Mouse (Mus musculus): Measurements from ENCODE around the gene Prickle1. TPM values are rescaled to one million over a fixed set of nuclear protein-coding genes. Genes with fewer than 3 reads are reported as not detected.

Prickle1 gene
- total and polyA plus RNA-seq, 3 experiments = 0.64 to 1.8 (median 1.7) TPM

DNA sequence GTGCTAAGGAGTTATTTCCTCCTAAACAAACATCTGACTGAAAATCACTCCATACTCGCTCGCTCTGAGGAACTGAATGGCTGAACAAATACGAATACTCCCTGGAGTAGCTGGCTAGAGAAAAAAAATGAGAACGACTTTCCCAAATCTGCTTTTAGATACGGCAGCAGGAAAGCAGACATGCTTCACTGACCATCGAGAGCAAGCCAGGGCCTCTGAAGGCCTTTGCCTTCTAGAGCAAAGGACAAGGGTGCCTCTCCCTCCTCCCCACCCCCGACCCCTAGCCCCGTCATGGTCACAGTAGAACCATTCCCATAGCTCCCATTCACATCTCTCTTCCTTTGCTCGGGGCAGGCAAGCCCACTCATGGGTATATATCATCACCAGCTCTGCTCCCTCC lies 16.6 kb downstream of the Prickle1 start:
- H3K27ac ChIP-seq (ENCODE audit: insufficient read depth, low read depth) = no peak overlapping the region
- no peak overlapping the region for H3K9ac ChIP-seq (ENCODE audit: insufficient read depth, low read depth)
- peaks cover 5% of the 10 kb centered on the region for H3K9me3 ChIP-seq (replicated peaks; ENCODE audit: low read length)
- no peak for TF ChIP-seq ZKSCAN1 (IDR thresholded peaks at IDR 0.05; ENCODE audit: borderline replicate concordance, low read depth, low read length)
- TF ChIP-seq MYC (IDR thresholded peaks at IDR 0.05; ENCODE audit: low read depth, low read length) = no peak
- TF ChIP-seq RAD21 (IDR thresholded peaks at IDR 0.05; ENCODE audit: low read depth, low read length) = no peak
- TF ChIP-seq MAZ (IDR thresholded peaks at IDR 0.05; ENCODE audit: low read depth, low read length) = no peak
- TF ChIP-seq GABPA (IDR thresholded peaks at IDR 0.05; ENCODE audit: insufficient replicate concordance, low read depth, low read length) = no peak
- no peak for TF ChIP-seq ETS1 (conservative IDR thresholded peaks at IDR 0.05; ENCODE audit: low read depth, low read length)
- no peak for TF ChIP-seq IRF4 (IDR thresholded peaks at IDR 0.05; ENCODE audit: low read depth, low read length)
- H3K27me3 ChIP-seq (replicated peaks) = no peaks in the 10 kb centered on the region
- no peak for DNase-seq (ENCODE audit: extremely low read depth)
- dilution Hi-C loops (cut with MboI; ENCODE audit: extremely low pct_ligation_motif_present, extremely low pct_unique_long_range_greater_than_20kb, low sequenced_read_pairs) = no loop called here
- no peaks in the 10 kb centered on the region for H3K79me2 ChIP-seq (replicated peaks; ENCODE audit: control insufficient read depth, extremely low read depth, insufficient read depth, poor library complexity, severe bottlenecking)
- no peak overlapping the region for H3K4me3 ChIP-seq (replicated peaks in 1 of 3; ENCODE audit: low read depth in 2 of 3, low read length in 2 of 3, poor library complexity in 1 of 3)
- H3K4me2 ChIP-seq (ENCODE audit: insufficient read depth, low read depth, poor library complexity, severe bottlenecking) = no peak overlapping the region
- in situ Hi-C loops (cut with MboI; ENCODE audit: low pct_ligation_motif_present, low pct_unique_long_range_greater_than_20kb, low sequenced_read_pairs) = loop anchor here (10.0 to 25.0 kb wide), 2 partner anchors 64 to 633 kb away; no protein-coding TSS in a partner anchor
- H3K36me3 ChIP-seq (replicated peaks in 1 of 2; ENCODE audit: control insufficient read depth in 1 of 2, insufficient read depth in 1 of 2, low read length in 1 of 2) = no peaks in the 10 kb centered on the region
- no peaks in the 10 kb centered on the region for H3K4me1 ChIP-seq (ENCODE audit: control insufficient read depth in 1 of 2, insufficient read depth in 2 of 2)

DNA sequence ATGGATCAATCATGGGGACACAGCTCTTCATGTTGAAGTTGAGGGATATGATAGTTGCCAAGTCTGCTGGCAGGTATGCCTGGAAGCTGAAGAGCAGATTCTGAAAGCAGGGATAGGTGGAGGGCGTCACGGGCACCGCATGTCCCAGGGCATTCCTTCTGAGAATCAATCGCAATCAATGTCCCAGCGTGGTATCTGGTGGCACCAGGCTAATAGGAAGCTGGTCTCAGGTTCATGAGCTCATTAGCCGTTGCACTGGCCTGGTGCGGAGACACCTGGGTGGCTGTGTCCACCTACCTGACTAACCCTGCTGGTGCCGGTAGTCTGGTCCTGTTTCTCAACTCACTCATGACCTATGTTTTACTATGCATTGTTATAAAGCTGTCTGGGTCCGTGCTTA lies 19.3 kb downstream of the Prickle1 start:
- Histone ChIP-seq H3K4me2 (ENCODE audit: insufficient read depth, low read depth, poor library complexity, severe bottlenecking) (no peak overlapping the region), H3K4me1 (ENCODE audit: control insufficient read depth in 1 of 2, insufficient read depth in 2 of 2) (no peaks in the 10 kb centered on the region), H3K4me3 (replicated peaks in 1 of 3; ENCODE audit: low read depth in 2 of 3, low read length in 2 of 3, poor library complexity in 1 of 3) (no peak overlapping the region), H3K9ac (ENCODE audit: insufficient read depth, low read depth) (no peak overlapping the region), H3K36me3 (replicated peaks in 1 of 2; ENCODE audit: control insufficient read depth in 1 of 2, insufficient read depth in 1 of 2, low read length in 1 of 2) (no peaks in the 10 kb centered on the region), H3K79me2 (replicated peaks; ENCODE audit: control insufficient read depth, extremely low read depth, insufficient read depth, poor library complexity, severe bottlenecking) (no peaks in the 10 kb centered on the region), H3K27ac (ENCODE audit: insufficient read depth, low read depth) (no peak overlapping the region), H3K9me3 (replicated peaks; ENCODE audit: low read length) (peaks cover 5% of the 10 kb centered on the region), H3K27me3 (replicated peaks) (no peaks in the 10 kb centered on the region)
- in situ Hi-C loops (cut with MboI; ENCODE audit: low pct_ligation_motif_present, low pct_unique_long_range_greater_than_20kb, low sequenced_read_pairs) = loop anchor here (10.0 to 25.0 kb wide), 2 partner anchors 62 to 636 kb away; no protein-coding TSS in a partner anchor
- no peak for TF ChIP-seq NELFE (IDR thresholded peaks at IDR 0.05; ENCODE audit: low read depth, low read length)
- no peak for TF ChIP-seq GABPA (IDR thresholded peaks at IDR 0.05; ENCODE audit: insufficient replicate concordance, low read depth, low read length)
- no peak for TF ChIP-seq MAFK (IDR thresholded peaks at IDR 0.05; ENCODE audit: insufficient replicate concordance, low read length)
- TF ChIP-seq POLR2AphosphoS2 (IDR thresholded peaks at IDR 0.05; ENCODE audit: low read depth, low read length) = no peak
- TF ChIP-seq CHD2 (IDR thresholded peaks at IDR 0.05; ENCODE audit: low read length) = no peak
- no peak for TF ChIP-seq ETS1 (conservative IDR thresholded peaks at IDR 0.05; ENCODE audit: low read depth, low read length)
- no peak for TF ChIP-seq JUN (IDR thresholded peaks at IDR 0.05; ENCODE audit: insufficient read depth, low read depth, low read length)
- no peak for TF ChIP-seq IRF4 (IDR thresholded peaks at IDR 0.05; ENCODE audit: low read depth, low read length)
- no peak for TF ChIP-seq CTCF (conservative IDR thresholded peaks at IDR 0.05 in 1 of 2, IDR thresholded peaks at IDR 0.05 in 1 of 2; ENCODE audit: low read depth in 2 of 2, low read length in 2 of 2)
- TF ChIP-seq ELF1 (IDR thresholded peaks at IDR 0.05; ENCODE audit: low read depth, low read length) = no peak
- TF ChIP-seq ZMIZ1 (IDR thresholded peaks at IDR 0.05; ENCODE audit: low read depth, low read length) = no peak
- no peak for TF ChIP-seq JUND (conservative IDR thresholded peaks at IDR 0.05; ENCODE audit: low read depth, low read length)
- no peak for TF ChIP-seq E2F4 (IDR thresholded peaks at IDR 0.05; ENCODE audit: insufficient replicate concordance, low read depth, low read length)
- TF ChIP-seq UBTF (IDR thresholded peaks at IDR 0.05; ENCODE audit: low read depth, low read length) = no peak
- TF ChIP-seq SIN3A (IDR thresholded peaks at IDR 0.05; ENCODE audit: low read length) = no peak
- DNase-seq (ENCODE audit: extremely low read depth) = no peak
- dilution Hi-C loops (cut with MboI; ENCODE audit: extremely low pct_ligation_motif_present, extremely low pct_unique_long_range_greater_than_20kb, low sequenced_read_pairs) = no loop called here
